Mouse (Mus musculus): ENCODE measurements around the gene Rassf2. TPM values are rescaled to one million over a fixed set of nuclear protein-coding genes. Genes with fewer than 3 reads are reported as not detected.

Gene Rassf2
- total and polyA plus RNA-seq, 2 experiments from 2014 or later = 16.7 to 37.8 TPM

DNA sequence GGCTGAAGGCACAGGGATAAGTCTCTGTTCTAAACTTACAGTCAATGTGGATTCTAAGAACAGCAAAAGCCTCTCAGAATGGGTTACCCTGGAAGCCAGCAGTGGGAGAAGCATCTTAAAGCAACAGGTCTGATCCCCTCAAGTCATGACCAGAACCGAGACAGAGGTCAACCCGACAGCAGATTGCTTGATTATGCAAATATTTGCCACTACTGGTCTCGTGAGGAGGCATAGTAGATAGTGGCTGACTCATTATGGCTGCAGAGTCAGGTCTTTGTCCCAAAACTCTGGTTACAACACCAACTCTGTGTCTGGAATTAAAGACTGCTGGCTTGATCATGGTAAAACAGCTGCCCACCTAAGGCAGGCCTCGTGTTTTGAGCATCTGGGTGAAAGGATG, 11.9 kb downstream of the Rassf2 start:
- H3K27ac ChIP-seq (ENCODE audit: low read depth, low read length) = no peak overlapping the region
- no peak for ATAC-seq (ENCODE audit: low FRiP score)
- no peak overlapping the region for H3K4me3 ChIP-seq (ENCODE audit: low read depth, low read length)
- H3K4me2 ChIP-seq (ENCODE audit: low read depth, low read length, poor library complexity, severe bottlenecking) = no peak overlapping the region
- H3K4me1 ChIP-seq (ENCODE audit: insufficient read depth, low read length) = no peaks in the 10 kb centered on the region
- TF ChIP-seq CTCF (IDR thresholded peaks at IDR 0.05) = no peak
- H3K27me3 ChIP-seq (ENCODE audit: insufficient read depth, low read length) = no peaks in the 10 kb centered on the region
- H3K9ac ChIP-seq (replicated peaks; ENCODE audit: low read length, poor library complexity, severe bottlenecking) = no peak overlapping the region
- no peak for DNase-seq (ENCODE audit: low spot score)
- 64% methylated on average over 4 of the region's 4 CpGs for WGBS
- H3K9me3 ChIP-seq (ENCODE audit: low read length) = no peaks in the 10 kb centered on the region
- no peaks in the 10 kb centered on the region for H3K36me3 ChIP-seq (ENCODE audit: insufficient read depth, low read length)

DNA sequence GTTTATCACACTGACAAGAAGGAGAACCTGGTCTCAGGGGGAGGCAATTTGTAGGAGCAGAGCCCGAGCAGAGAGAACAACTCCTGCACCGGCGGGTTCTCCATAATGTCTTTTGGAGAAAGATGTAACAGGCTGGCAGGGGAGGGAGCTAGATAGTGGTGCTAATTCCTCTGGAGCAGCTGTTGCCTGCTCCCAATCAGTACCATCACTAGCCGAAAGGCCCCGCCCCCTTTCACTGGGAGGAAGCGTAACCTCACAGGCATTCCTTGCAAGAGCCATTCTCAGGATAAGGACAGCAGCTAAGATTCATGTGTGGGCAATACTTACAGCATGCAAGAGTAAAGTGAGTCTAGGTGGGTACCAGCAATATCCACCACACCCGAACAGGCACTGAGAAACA, 12.4 kb downstream of the Rassf2 start:
- no peaks in the 10 kb centered on the region for H3K27me3 ChIP-seq (ENCODE audit: insufficient read depth, low read length)
- H3K4me2 ChIP-seq (ENCODE audit: low read depth, low read length, poor library complexity, severe bottlenecking) = no peak overlapping the region
- no peaks in the 10 kb centered on the region for H3K4me1 ChIP-seq (ENCODE audit: insufficient read depth, low read length)
- H3K4me3 ChIP-seq (ENCODE audit: low read depth, low read length) = no peak overlapping the region
- no peak for TF ChIP-seq CTCF (IDR thresholded peaks at IDR 0.05)
- H3K27ac ChIP-seq (ENCODE audit: low read depth, low read length) = no peak overlapping the region
- H3K9ac ChIP-seq (replicated peaks; ENCODE audit: low read length, poor library complexity, severe bottlenecking) = no peak overlapping the region
- ATAC-seq (ENCODE audit: low FRiP score) = no peak
- no peak for DNase-seq (ENCODE audit: low spot score)
- WGBS = 61% methylated on average over 7 of the region's 7 CpGs
- no peaks in the 10 kb centered on the region for H3K9me3 ChIP-seq (ENCODE audit: low read length)
- no peaks in the 10 kb centered on the region for H3K36me3 ChIP-seq (ENCODE audit: insufficient read depth, low read length)

DNA sequence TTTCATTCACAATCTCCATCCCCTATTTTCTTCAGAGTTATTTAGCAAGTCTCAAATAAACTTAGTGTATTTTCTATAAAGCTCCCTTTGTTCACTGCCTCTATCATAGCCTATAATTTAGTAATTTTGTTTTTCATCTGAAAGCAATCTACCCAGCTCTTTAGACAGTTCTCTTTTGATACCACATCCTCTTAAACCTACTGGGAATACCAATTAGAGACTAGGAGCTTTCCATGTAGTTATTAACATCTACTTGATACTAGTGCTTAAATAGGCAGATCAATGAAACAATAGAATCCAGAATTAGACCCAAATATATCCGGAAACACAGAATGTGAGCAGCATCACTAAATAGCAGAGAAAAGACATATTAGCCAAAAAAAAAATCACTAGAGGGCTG, 14.0 kb downstream of the Rassf2 start:
- no peak overlapping the region for H3K27ac ChIP-seq (ENCODE audit: low read depth, low read length)
- no peak overlapping the region for H3K4me3 ChIP-seq (ENCODE audit: low read depth, low read length)
- TF ChIP-seq CTCF (IDR thresholded peaks at IDR 0.05) = no peak
- ATAC-seq (ENCODE audit: low FRiP score) (no peak), DNase-seq (ENCODE audit: low spot score) (no peak)
- H3K4me2 ChIP-seq (ENCODE audit: low read depth, low read length, poor library complexity, severe bottlenecking) = no peak overlapping the region
- H3K27me3 ChIP-seq (ENCODE audit: insufficient read depth, low read length) = no peaks in the 10 kb centered on the region
- no peaks in the 10 kb centered on the region for H3K4me1 ChIP-seq (ENCODE audit: insufficient read depth, low read length)
- H3K36me3 ChIP-seq (ENCODE audit: insufficient read depth, low read length) = peaks cover 7% of the 10 kb centered on the region; the same call in 1 of the 2 replicates
- no peaks in the 10 kb centered on the region for H3K9me3 ChIP-seq (ENCODE audit: low read length)
- H3K9ac ChIP-seq (replicated peaks; ENCODE audit: low read length, poor library complexity, severe bottlenecking) = no peak overlapping the region
- 60% methylated on average over 1 of the region's 1 CpGs for WGBS

DNA sequence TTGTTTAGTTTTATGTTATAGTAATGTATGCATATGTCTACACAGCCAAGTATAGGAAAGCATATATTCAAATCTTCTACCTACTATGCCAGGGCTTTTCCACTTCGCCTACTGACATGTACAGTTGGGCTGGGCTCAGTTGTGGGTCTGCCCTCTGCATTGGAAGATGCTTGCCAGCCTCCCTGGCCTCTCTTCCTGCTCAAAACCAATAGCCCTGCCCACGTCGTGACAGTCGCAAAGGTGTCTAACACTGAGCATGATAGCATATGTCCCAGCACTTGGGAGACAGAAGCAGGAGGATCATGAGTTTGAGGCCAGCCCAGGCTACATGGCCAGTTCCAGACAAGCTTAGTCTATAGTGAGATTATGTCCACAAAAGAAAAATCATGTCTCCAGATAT, 16.9 kb downstream of the Rassf2 start:
- over 99% methylated on average over 4 of the region's 4 CpGs for WGBS
- no peaks in the 10 kb centered on the region for H3K27me3 ChIP-seq (ENCODE audit: insufficient read depth, low read length)
- no peak for ATAC-seq (ENCODE audit: low FRiP score)

DNA sequence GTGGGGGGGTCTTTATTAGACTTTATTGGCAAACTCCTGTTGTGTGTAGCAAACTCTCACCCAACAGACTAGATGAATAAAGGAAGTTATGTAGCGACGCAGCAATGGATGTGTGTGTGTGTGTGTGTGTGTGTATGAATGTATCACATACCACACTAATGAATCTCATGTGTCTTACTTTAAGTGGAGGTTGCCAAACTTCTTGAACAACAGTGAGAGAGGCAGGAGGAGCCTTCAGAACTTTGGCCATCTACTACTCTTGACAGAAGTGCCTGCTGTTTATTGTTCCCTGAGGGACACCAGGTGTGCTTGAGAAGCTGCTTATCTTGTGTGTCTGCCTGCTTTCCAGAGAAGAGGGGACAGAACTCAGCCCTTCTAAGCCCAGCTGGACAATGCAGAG, 19.3 kb downstream of the Rassf2 start:
- H3K9me3 ChIP-seq (ENCODE audit: low read length) = no peaks in the 10 kb centered on the region
- peaks cover 24% of the 10 kb centered on the region for H3K36me3 ChIP-seq (ENCODE audit: insufficient read depth, low read length)
- 90% methylated on average over 2 of the region's 2 CpGs for WGBS

More for the DNA sequence above, 16.9 kb downstream of the Rassf2 start:
- DNase-seq (ENCODE audit: low spot score) = no peak
- Histone ChIP-seq H3K4me1 (ENCODE audit: insufficient read depth, low read length) (no peaks in the 10 kb centered on the region), H3K9ac (replicated peaks; ENCODE audit: low read length, poor library complexity, severe bottlenecking) (no peak overlapping the region), H3K9me3 (ENCODE audit: low read length) (no peaks in the 10 kb centered on the region), H3K4me2 (ENCODE audit: low read depth, low read length, poor library complexity, severe bottlenecking) (no peak overlapping the region), H3K36me3 (ENCODE audit: insufficient read depth, low read length) (peaks cover 20% of the 10 kb centered on the region), H3K4me3 (ENCODE audit: low read depth, low read length) (no peak overlapping the region), H3K27ac (ENCODE audit: low read depth, low read length) (no peak overlapping the region)
- TF ChIP-seq CTCF (IDR thresholded peaks at IDR 0.05) = no peak

DNA sequence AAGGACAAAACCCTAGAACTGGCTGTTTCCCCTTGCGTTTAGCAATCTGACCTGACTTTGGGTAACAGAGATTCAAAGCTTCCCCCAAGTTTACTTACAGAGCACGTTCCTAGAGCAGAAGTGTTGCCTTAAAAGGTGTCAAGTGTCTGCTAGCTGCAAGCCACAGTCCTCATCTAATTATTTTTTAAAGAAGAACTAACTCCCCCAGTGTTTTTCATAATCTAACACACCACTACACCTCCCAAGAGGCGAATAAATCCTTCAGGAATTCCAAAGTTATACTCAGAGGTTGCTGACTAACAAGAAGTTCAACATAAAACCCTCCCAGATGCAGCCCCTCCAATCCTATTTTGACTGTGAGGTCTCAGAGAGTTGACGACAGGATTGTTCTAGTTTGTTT, 21.9 kb downstream of the Rassf2 start:
- Histone ChIP-seq H3K36me3 (ENCODE audit: insufficient read depth, low read length) (peaks cover 24% of the 10 kb centered on the region), H3K4me2 (ENCODE audit: low read depth, low read length, poor library complexity, severe bottlenecking) (no peak overlapping the region), H3K9ac (replicated peaks; ENCODE audit: low read length, poor library complexity, severe bottlenecking) (no peak overlapping the region), H3K4me3 (ENCODE audit: low read depth, low read length) (no peak overlapping the region), H3K9me3 (ENCODE audit: low read length) (no peaks in the 10 kb centered on the region), H3K4me1 (ENCODE audit: insufficient read depth, low read length) (no peaks in the 10 kb centered on the region), H3K27ac (ENCODE audit: low read depth, low read length) (no peak overlapping the region), H3K27me3 (ENCODE audit: insufficient read depth, low read length) (no peaks in the 10 kb centered on the region)
- no peak for ATAC-seq (ENCODE audit: low FRiP score)
- TF ChIP-seq CTCF (IDR thresholded peaks at IDR 0.05) = no peak
- WGBS = 72% methylated on average over 4 of the region's 4 CpGs
- no peak for DNase-seq (ENCODE audit: low spot score)

More for the DNA sequence above, 19.3 kb downstream of the Rassf2 start:
- H3K9ac ChIP-seq (replicated peaks; ENCODE audit: low read length, poor library complexity, severe bottlenecking) = no peak overlapping the region
- no peaks in the 10 kb centered on the region for H3K4me1 ChIP-seq (ENCODE audit: insufficient read depth, low read length)
- no peak overlapping the region for H3K4me3 ChIP-seq (ENCODE audit: low read depth, low read length)
- H3K27ac ChIP-seq (ENCODE audit: low read depth, low read length) = no peak overlapping the region
- ATAC-seq (ENCODE audit: low FRiP score) = no peak
- H3K4me2 ChIP-seq (ENCODE audit: low read depth, low read length, poor library complexity, severe bottlenecking) = no peak overlapping the region
- no peaks in the 10 kb centered on the region for H3K27me3 ChIP-seq (ENCODE audit: insufficient read depth, low read length)
- no peak for DNase-seq (ENCODE audit: low spot score)
- TF ChIP-seq CTCF (IDR thresholded peaks at IDR 0.05) = no peak

All from midbrain, postnatal 0 days (tissue).